Mouse (Mus musculus): Measurements from ENCODE around the gene Dynlt1f. TPM values are rescaled to one million over a fixed set of nuclear protein-coding genes. Genes with fewer than 3 reads are reported as not detected.
"Not testable (repeated sequence)": the region's sequence is repeated elsewhere in the genome, so short reads cannot be mapped to it uniquely, and the experiment has no call there.

Dynlt1f gene
- polyA plus RNA-seq, 1 experiment from 2014 or later: 241 TPM

DNA sequence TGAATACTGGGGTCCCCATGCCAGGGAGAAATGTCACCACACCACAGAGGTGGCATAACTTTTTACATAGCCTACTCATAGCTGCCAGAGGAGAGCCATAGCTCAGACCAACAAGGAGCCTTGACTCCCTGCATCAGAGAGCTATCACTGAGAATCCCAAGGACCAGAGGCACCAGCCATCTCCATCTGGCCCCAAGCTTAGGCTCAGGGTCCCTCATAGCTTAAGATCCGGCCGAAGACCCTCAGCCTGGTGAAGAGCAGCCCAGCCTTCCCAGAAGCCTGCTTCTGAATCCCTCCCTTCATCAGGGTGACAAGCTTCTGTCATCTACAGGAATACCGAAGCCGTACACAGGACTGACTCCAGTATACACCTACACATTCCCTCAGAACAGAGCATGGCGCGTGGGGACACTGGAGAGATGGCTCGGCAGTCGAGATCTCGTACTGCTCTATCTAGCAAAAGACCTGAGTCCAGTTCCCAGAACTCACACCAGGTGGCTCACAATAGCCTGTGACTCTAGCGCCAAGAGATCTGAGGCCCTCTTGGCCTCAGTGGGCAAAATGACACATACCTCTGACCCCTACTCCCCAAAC is 15.6 kb downstream of the Dynlt1f start:
- H3K27me3 ChIP-seq; H3K9ac ChIP-seq; ATAC-seq (ENCODE audit: insufficient number of reproducible peaks, low FRiP score, low TSS enrichment, low read depth); H3K36me3 ChIP-seq; H3K27ac ChIP-seq (replicated peaks); H3K4me2 ChIP-seq (replicated peaks); H3K4me3 ChIP-seq (replicated peaks); H3K9me3 ChIP-seq (replicated peaks); H3K4me1 ChIP-seq: not testable (repeated sequence)
- WGBS: 83% methylated on average over 10 of the region's 10 CpGs

GRCm38 (mm10) chr17:6639486-6639885 is 16.2 kb downstream of the Dynlt1f start:
- WGBS: 86% methylated on average over 16 of the region's 21 CpGs
- not testable (repeated sequence) for H3K4me2 ChIP-seq (replicated peaks); H3K4me3 ChIP-seq (replicated peaks); H3K36me3 ChIP-seq; H3K9ac ChIP-seq; H3K27me3 ChIP-seq; H3K9me3 ChIP-seq (replicated peaks); H3K4me1 ChIP-seq; H3K27ac ChIP-seq (replicated peaks); ATAC-seq (ENCODE audit: insufficient number of reproducible peaks, low FRiP score, low TSS enrichment, low read depth)

DNA sequence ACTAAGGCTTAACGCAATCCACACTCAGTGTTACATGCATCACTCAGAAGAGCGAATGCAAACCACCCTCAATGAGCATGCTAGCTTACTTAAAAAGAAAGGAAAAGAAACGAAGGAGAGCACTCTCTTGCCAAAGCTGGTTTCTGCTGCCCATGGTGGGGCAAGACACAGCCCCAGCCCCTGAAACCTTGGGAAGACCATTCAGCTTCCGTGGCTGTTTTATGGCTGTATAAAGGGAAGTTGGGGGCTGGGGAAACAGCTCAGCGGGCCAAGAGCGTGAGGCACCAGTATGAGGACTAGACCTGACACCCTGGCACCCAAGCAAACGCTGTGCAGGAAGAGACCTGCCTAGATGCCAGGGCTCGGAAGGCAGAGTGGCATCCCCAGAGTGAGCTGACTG is 17.3 kb downstream of the Dynlt1f start:
- WGBS: 87% methylated on average over 8 of the region's 8 CpGs
- H3K9ac ChIP-seq; H3K9me3 ChIP-seq (replicated peaks); ATAC-seq (ENCODE audit: insufficient number of reproducible peaks, low FRiP score, low TSS enrichment, low read depth); H3K27ac ChIP-seq (replicated peaks); H3K4me1 ChIP-seq; H3K4me3 ChIP-seq (replicated peaks); H3K36me3 ChIP-seq; H3K4me2 ChIP-seq (replicated peaks); H3K27me3 ChIP-seq: not testable (repeated sequence)

- H3K27ac ChIP-seq (replicated peaks); H3K9me3 ChIP-seq (replicated peaks); H3K4me1 ChIP-seq; H3K4me3 ChIP-seq (replicated peaks); H3K36me3 ChIP-seq; ATAC-seq (ENCODE audit: insufficient number of reproducible peaks, low FRiP score, low TSS enrichment, low read depth); H3K9ac ChIP-seq; H3K27me3 ChIP-seq; H3K4me2 ChIP-seq (replicated peaks): not testable (repeated sequence)
- WGBS: 92% methylated on average over 4 of the region's 4 CpGs
Measured at GRCm38 (mm10) chr17:6637434-6637833, 18.3 kb downstream of the Dynlt1f start.

GRCm38 (mm10) chr17:6636861-6637260 is 18.8 kb downstream of the Dynlt1f start:
- Histone ChIP-seq H3K27me3 (no peaks in the 10 kb centered on the region), H3K9me3 (replicated peaks) (no peaks in the 10 kb centered on the region), H3K9ac (no peak overlapping the region), H3K36me3 (no peaks in the 10 kb centered on the region), H3K27ac (replicated peaks) (no peak overlapping the region), H3K4me2 (replicated peaks) (no peak overlapping the region), H3K4me1 (no peaks in the 10 kb centered on the region), H3K4me3 (replicated peaks) (no peak overlapping the region)
- WGBS: 81% methylated on average over 5 of the region's 5 CpGs
- no peak for ATAC-seq (ENCODE audit: insufficient number of reproducible peaks, low FRiP score, low TSS enrichment, low read depth)

DNA sequence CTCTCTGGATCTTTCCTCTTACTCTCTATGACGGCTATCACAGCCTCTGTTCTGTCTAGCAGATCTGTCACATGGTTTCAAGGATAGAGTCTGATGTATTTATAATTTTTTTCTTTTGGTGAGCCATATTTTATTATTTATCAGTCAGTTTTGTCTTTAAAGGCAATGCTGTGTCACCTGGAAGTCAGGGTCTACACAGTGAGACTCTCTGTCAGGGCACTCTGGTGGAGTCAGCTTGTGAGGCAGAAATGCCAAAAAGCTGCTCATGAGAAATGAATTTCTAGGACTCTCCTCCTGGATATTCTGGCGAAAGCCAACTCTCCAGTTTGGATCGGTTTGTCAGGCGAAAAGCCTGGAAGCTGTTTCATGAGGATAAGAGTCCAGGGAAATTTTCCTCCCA is 19.9 kb downstream of the Dynlt1f start:
- H3K9me3 ChIP-seq (replicated peaks); H3K4me3 ChIP-seq (replicated peaks); H3K27me3 ChIP-seq; H3K4me1 ChIP-seq; H3K27ac ChIP-seq (replicated peaks); H3K9ac ChIP-seq; ATAC-seq (ENCODE audit: insufficient number of reproducible peaks, low FRiP score, low TSS enrichment, low read depth); H3K36me3 ChIP-seq; H3K4me2 ChIP-seq (replicated peaks): not testable (repeated sequence)
- WGBS: 70% methylated on average over 1 of the region's 4 CpGs

DNA sequence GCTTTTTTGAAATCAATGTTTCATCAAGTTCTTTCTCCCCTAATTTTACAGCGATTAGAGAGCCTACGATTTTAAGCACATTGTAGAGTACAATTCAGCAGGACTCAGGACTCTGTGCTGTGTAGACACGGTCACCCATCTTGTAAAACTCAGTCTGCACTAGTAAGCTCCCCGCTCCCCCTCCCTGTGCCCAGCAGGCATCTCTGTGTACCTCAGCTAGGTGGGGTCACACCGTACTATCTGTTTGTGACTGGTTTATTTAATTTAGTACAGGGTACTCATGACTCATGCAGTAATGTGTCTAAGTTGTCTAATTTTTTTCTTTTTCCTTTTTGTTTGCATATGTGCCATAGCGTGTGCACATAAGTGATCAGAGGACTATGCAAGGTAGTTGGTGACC is 22.9 kb downstream of the Dynlt1f start:
- H3K27me3 ChIP-seq; ATAC-seq (ENCODE audit: insufficient number of reproducible peaks, low FRiP score, low TSS enrichment, low read depth); H3K4me3 ChIP-seq (replicated peaks); H3K4me2 ChIP-seq (replicated peaks); H3K27ac ChIP-seq (replicated peaks); H3K36me3 ChIP-seq; H3K9ac ChIP-seq; H3K4me1 ChIP-seq; H3K9me3 ChIP-seq (replicated peaks): not testable (repeated sequence)
- WGBS: 84% methylated on average over 6 of the region's 6 CpGs

- H3K4me2 ChIP-seq (replicated peaks); H3K9ac ChIP-seq; H3K27ac ChIP-seq (replicated peaks); ATAC-seq (ENCODE audit: insufficient number of reproducible peaks, low FRiP score, low TSS enrichment, low read depth); H3K4me1 ChIP-seq; H3K27me3 ChIP-seq; H3K36me3 ChIP-seq; H3K9me3 ChIP-seq (replicated peaks); H3K4me3 ChIP-seq (replicated peaks): not testable (repeated sequence)
- 80% methylated on average over 4 of the region's 4 CpGs for WGBS
Measured at GRCm38 (mm10) chr17:6630398-6630797, 25.3 kb downstream of the Dynlt1f start.

DNA sequence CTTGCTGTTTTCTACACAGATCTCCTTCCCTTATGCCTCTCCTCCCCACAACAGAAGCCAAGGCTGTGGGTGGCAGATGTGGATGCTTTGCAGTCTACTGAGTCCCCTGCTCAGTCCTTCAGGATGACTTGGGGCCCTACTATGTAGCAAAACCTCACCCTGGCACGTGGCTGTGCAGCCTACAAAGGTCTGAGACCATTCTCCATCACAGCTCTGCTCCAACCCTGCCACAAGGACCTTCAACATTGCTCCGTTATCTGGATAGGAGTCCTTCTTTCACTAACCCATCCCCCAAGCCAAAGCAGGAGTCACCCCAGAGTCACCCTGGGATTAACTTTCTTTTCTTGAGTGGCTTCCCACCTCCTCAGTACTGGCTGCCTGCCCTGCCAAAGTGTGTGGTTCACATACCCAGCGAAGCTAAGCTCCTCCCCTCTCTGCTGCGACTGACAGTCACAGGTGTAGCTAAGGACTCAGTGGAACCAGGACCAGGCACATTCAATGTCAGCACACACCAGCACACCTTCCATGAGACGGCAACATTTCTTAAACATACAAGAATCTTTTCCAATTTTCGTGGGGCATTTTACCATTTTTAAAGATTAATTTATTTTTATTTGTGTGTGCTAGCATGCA is 30.7 kb downstream of the Dynlt1f start:
- ATAC-seq (ENCODE audit: insufficient number of reproducible peaks, low FRiP score, low TSS enrichment, low read depth): peak; percentile 69; the same call in 1 of the 2 replicates
- H3K9ac ChIP-seq; H3K4me2 ChIP-seq (replicated peaks); H3K4me1 ChIP-seq; H3K9me3 ChIP-seq (replicated peaks); H3K4me3 ChIP-seq (replicated peaks); H3K36me3 ChIP-seq; H3K27ac ChIP-seq (replicated peaks); H3K27me3 ChIP-seq: not testable (repeated sequence)
- 58% methylated on average over 1 of the region's 6 CpGs for WGBS

DNA sequence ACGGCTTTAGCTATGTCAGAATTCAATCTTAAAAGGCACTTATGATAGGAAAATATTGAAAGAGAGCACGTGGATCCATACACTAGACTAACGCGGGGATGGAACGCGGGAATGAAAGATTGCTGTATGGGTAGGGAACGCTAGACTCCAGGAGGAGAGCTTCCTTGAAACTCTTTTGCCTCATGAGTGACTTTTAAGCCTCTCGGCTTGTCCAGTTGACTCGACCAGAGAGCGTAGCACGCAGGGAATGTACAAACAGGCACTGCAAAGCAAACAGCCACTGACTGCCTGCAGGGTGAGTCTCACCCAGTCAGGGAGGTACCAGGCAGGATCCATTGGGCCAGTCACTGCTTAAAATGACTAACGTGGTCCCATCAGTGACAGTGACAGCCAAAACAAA is 33.7 kb downstream of the Dynlt1f start:
- H3K9ac ChIP-seq; ATAC-seq (ENCODE audit: insufficient number of reproducible peaks, low FRiP score, low TSS enrichment, low read depth); H3K27ac ChIP-seq (replicated peaks); H3K9me3 ChIP-seq (replicated peaks); H3K4me1 ChIP-seq; H3K4me2 ChIP-seq (replicated peaks); H3K36me3 ChIP-seq; H3K27me3 ChIP-seq; H3K4me3 ChIP-seq (replicated peaks): not testable (repeated sequence)
- WGBS: 88% methylated on average over 11 of the region's 12 CpGs

GRCm38 (mm10) chr17:6620730-6621451 is 34.8 kb downstream of the Dynlt1f start:
- H3K4me2 ChIP-seq (replicated peaks); H3K27me3 ChIP-seq; H3K27ac ChIP-seq (replicated peaks); H3K4me1 ChIP-seq; H3K4me3 ChIP-seq (replicated peaks); H3K9me3 ChIP-seq (replicated peaks); ATAC-seq (ENCODE audit: insufficient number of reproducible peaks, low FRiP score, low TSS enrichment, low read depth); H3K36me3 ChIP-seq; H3K9ac ChIP-seq: not testable (repeated sequence)
- WGBS: 81% methylated on average over 18 of the region's 20 CpGs

DNA sequence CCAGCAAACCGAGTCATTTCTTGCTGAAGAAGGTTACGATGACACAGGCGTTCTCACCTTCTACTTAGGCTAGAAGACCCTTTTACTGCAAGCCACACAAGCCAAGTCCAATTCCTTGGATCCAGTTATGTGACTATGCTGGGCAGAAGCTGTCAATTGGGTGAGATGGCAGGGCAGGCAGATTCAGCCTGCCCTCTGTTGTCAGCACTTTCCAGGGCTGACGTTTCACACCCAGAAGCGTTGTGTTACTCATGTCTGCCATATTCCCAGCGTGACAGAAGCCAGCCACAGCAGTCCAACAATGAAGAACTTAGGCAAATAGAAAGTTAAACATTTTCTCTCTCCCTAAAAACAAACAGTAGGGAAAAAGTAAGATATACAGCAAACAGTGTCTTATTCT is 35.7 kb downstream of the Dynlt1f start:
- H3K4me2 ChIP-seq (replicated peaks); H3K27me3 ChIP-seq; H3K27ac ChIP-seq (replicated peaks); H3K4me3 ChIP-seq (replicated peaks); H3K36me3 ChIP-seq; ATAC-seq (ENCODE audit: insufficient number of reproducible peaks, low FRiP score, low TSS enrichment, low read depth); H3K9ac ChIP-seq; H3K4me1 ChIP-seq; H3K9me3 ChIP-seq (replicated peaks): not testable (repeated sequence)
- WGBS: 64% methylated on average over 6 of the region's 6 CpGs

Data from embryonic facial prominence, embryonic 15.5 days (tissue).